Mouse (Mus musculus): ENCODE results near the gene Six2.

DNA sequence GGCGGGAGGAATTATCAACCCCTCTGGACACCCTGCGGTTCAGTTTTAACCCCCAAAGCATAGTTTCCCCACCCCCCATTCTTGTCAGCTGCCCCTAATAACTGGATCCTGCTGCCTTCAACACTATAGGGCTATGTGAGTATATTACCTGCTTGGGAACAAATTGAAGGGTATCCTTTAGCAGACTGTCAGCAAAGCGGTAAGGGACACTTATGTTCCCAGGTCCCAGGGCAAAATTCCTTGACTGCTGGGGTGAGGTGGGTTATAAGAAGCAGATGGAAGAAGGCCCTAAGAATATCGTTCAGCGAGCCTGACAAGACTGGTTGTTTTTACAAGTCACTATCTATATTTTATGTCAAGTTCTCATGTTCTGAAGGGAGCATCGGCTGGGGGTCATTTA lies 6.3 kb downstream of the Six2 start:
- TF ChIP-seq CTCF (IDR thresholded peaks at IDR 0.05; ENCODE audit: low read depth) (no peak), EP300 (IDR thresholded peaks at IDR 0.05; ENCODE audit: low read depth) (no peak)
